Mouse (Mus musculus): ENCODE results near the gene Oasl1. TPM values are rescaled to one million over a fixed set of nuclear protein-coding genes. Genes with fewer than 3 reads are reported as not detected.
"Not testable (repeated sequence)": the region's sequence is repeated elsewhere in the genome, so short reads cannot be mapped to it uniquely, and the experiment has no call there.

Gene Oasl1
- polyA plus RNA-seq, 1 experiment = 1.7 TPM

GRCm38 (mm10) chr5:114926153-114926684 is 3.2 kb downstream of the Oasl1 start:
- no peak for DNase-seq (ENCODE audit: low spot score)

GRCm38 (mm10) chr5:114926753-114927152 is 3.7 kb downstream of the Oasl1 start:
- DNase-seq (ENCODE audit: low spot score) = no peak

- DNase-seq (ENCODE audit: low spot score) = no peak
These were observed 8.6 kb downstream of the Oasl1 start for GRCm38 (mm10) chr5:114931626-114932025.

GRCm38 (mm10) chr5:114933206-114933605 is 10.2 kb downstream of the Oasl1 start:
- no peak for DNase-seq (ENCODE audit: low spot score)

- DNase-seq (ENCODE audit: low spot score) = no peak
These were observed 12.8 kb downstream of the Oasl1 start for GRCm38 (mm10) chr5:114935838-114936237.

GRCm38 (mm10) chr5:114941138-114941537 is 18.1 kb downstream of the Oasl1 start:
- not testable (repeated sequence) for DNase-seq (ENCODE audit: low spot score)

GRCm38 (mm10) chr5:114942074-114942765 is 19.2 kb downstream of the Oasl1 start, which contains the start of gene 2210016L21Rik:
Gene 2210016L21Rik, plus strand, starts transcription at chr5:114942158.
- DNase-seq (ENCODE audit: low spot score) = peak; percentile 66

- no peak for DNase-seq (ENCODE audit: low spot score)
These were observed 19.7 kb downstream of the Oasl1 start for GRCm38 (mm10) chr5:114942766-114943130.

- DNase-seq (ENCODE audit: low spot score) = no peak
These were observed 22.0 kb downstream of the Oasl1 start for GRCm38 (mm10) chr5:114945072-114945471.

GRCm38 (mm10) chr5:114948891-114949290 is 25.9 kb downstream of the Oasl1 start:
- no peak for DNase-seq (ENCODE audit: low spot score)

GRCm38 (mm10) chr5:114949316-114949715 is 26.3 kb downstream of the Oasl1 start:
- DNase-seq (ENCODE audit: low spot score) = no peak

GRCm38 (mm10) chr5:114949812-114950211 is 26.8 kb downstream of the Oasl1 start:
- DNase-seq (ENCODE audit: low spot score) = no peak

GRCm38 (mm10) chr5:114950669-114951068 is 27.6 kb downstream of the Oasl1 start:
- no peak for DNase-seq (ENCODE audit: low spot score)

GRCm38 (mm10) chr5:114951279-114951880 is 28.3 kb downstream of the Oasl1 start:
- DNase-seq (ENCODE audit: low spot score) = no peak

- no peak for DNase-seq (ENCODE audit: low spot score)
These were observed 30.3 kb downstream of the Oasl1 start for GRCm38 (mm10) chr5:114953326-114953725.

- no peak for DNase-seq (ENCODE audit: low spot score)
These were observed 35.0 kb downstream of the Oasl1 start for GRCm38 (mm10) chr5:114958069-114958468.

- no peak for DNase-seq (ENCODE audit: low spot score)
These were observed 38.7 kb downstream of the Oasl1 start for GRCm38 (mm10) chr5:114961590-114962360.

GRCm38 (mm10) chr5:114964315-114964966 is 41.4 kb downstream of the Oasl1 start:
- no peak for DNase-seq (ENCODE audit: low spot score)

GRCm38 (mm10) chr5:114964967-114965898 is 42.2 kb downstream of the Oasl1 start:
- no peak for DNase-seq (ENCODE audit: low spot score)

GRCm38 (mm10) chr5:114967523-114968268 is 44.7 kb downstream of the Oasl1 start:
- DNase-seq (ENCODE audit: low spot score) = no peak

Data from urinary bladder, adult 2 months (tissue).